Mouse (Mus musculus) fibroblast of lung, adult 2 months (primary cell): ENCODE measurements around the gene Plcd3.
A peak's percentile ranks its signal among the peaks of the same experiment; 100 is the strongest.

Source experiments
- DNase-seq: peaks from one replicate; pipeline ENCODE4 v3.0.0-alpha.2; 2011; ENCODE audit warnings: low read depth

Plcd3 gene

DNA sequence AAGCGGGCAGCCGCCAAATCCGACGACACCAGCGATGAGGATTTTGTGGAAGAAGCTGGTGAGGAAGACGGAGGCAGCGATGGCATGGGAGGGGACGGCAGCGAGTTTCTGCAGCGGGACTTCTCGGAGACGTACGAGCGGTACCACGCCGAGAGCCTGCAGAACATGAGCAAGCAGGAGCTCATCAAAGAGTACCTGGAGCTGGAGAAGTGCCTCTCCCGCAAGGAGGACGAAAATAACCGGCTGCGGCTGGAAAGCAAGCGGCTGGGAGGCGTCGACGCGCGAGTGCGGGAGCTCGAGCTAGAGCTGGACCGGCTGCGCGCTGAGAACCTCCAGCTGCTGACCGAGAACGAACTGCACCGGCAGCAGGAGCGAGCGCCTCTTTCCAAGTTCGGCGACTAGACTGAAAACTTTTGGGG lies 16.1 kb upstream of the Plcd3 start:
- DNase-seq, result no peak

GRCm38 (mm10) chr11:103116959-103117590 lies 15.6 kb upstream of the Plcd3 start:
- no peak for DNase-seq

GRCm38 (mm10) chr11:103116008-103116818 lies 14.8 kb upstream of the Plcd3 start, which contains the start of gene Hexim1:
Gene Hexim1 (plus strand): TSS chr11:103116231.
- DNase-seq, result peak; percentile 99

DNA sequence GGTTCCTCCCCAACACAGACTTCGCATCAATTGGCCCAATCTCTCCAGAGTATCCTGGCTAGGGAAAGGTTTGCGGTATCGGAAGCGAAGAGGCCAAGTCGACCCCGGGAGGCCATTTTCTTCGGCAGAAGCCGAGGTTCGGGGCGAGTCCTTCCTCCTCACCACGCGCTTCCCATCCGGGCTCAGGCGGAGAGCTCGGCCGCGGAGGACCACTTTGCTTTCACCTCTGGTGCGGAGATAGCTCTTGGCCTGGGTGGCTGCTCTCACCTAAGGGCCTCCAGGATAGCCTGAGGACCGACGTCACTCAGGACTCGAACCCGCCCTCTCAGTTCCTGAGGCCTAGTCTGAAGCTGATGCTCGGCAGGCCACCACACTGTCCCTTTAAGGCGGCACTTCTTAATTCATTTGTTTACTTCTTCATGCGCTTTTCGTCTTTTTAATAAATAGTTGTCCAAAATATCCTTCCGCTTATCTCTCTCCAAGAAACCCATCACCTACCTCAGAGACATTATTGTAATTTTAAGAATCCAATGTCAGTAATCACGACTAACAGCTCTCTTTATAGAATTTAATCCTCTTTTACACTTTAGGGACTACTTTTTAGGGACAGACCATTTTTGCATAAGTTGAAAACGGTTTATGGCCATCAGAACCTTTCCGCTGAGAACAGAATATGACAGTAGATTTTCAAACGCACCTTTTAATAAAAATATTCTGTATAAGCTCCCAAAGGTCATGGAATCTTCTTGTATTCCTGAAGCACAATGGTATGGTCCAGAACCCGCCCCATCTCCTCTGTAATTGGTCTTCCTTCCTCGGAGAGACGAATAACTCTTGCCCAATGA lies 13.9 kb upstream of the Plcd3 start:
- peak; percentile 73 for DNase-seq

- no peak for DNase-seq
Observed at GRCm38 (mm10) chr11:103114270-103114943, 12.9 kb upstream of the Plcd3 start.

DNA sequence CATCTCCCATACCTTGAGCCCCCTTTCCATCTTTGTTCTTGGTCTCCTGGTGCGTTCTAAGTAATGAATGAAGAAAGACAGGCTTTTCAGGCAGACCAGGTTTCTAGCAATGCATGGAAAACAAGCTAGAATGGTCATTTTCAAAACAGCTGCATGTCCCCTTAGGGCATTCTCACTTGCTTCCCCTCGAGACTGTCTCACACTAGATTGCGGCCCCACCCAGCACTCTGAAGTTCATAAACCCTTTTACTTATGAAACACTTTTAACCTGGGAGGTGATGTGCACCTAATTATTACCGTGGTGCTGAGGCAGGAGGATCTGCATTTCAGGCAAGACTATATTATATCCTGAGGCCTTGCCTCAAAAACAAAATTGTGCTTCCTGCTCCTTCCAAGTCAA lies 12.3 kb upstream of the Plcd3 start:
- no peak for DNase-seq

- no peak for DNase-seq
Observed at GRCm38 (mm10) chr11:103113005-103113404, 11.5 kb upstream of the Plcd3 start.

GRCm38 (mm10) chr11:103112552-103112912 lies 11.1 kb upstream of the Plcd3 start:
- DNase-seq, result no peak

GRCm38 (mm10) chr11:103111881-103112551 lies 10.6 kb upstream of the Plcd3 start:
- DNase-seq, result peak; percentile 67

- DNase-seq, result no peak
Observed at GRCm38 (mm10) chr11:103111301-103111700, 9.8 kb upstream of the Plcd3 start.

GRCm38 (mm10) chr11:103106386-103106785 lies 4.9 kb upstream of the Plcd3 start:
- no peak for DNase-seq

GRCm38 (mm10) chr11:103105810-103106209 lies 4.4 kb upstream of the Plcd3 start:
- DNase-seq, result no peak

- DNase-seq, result no peak
Observed at GRCm38 (mm10) chr11:103105180-103105725, 3.8 kb upstream of the Plcd3 start.

- DNase-seq, result no peak
Observed at GRCm38 (mm10) chr11:103104469-103104868, 3.0 kb upstream of the Plcd3 start.

- DNase-seq, result no peak
Observed at GRCm38 (mm10) chr11:103103621-103104020, 2.2 kb upstream of the Plcd3 start.

DNA sequence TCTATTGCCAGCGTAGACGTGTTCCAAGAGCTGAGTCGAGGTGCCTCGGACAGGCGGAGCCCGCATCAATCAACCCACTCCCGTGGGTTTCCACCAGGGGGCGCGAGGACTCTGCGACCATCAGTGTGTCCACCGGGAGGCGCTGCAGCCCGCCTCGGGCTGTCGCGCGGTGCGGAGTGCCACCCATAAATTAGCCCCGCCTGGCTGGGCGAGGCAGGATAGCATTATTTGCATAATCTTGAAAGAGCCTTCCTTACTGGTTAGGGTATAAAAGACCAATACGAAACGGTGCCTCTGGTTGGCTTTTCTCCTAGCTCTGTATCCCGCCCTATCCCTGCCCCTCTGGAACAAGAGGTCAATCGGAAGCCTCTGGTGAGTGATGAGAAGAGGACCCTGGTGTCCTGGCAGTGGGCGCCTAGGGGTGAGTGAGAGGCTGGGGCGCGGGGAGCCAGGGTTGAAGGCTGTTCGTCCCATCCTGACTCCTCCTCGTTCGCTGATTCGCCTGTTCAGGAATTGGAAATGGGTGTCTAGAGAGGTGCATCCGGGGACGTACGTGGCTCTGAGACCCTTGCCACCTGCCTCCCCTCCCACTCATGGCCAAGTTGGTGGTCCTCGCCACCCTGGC lies 1.4 kb upstream of the Plcd3 start:
- peak; percentile 95 for DNase-seq

GRCm38 (mm10) chr11:103101866-103102501 lies 526 bp upstream of the Plcd3 start:
- DNase-seq, result no peak

GRCm38 (mm10) chr11:103100361-103100760 lies 1.1 kb downstream of the Plcd3 start:
- DNase-seq, result no peak

DNA sequence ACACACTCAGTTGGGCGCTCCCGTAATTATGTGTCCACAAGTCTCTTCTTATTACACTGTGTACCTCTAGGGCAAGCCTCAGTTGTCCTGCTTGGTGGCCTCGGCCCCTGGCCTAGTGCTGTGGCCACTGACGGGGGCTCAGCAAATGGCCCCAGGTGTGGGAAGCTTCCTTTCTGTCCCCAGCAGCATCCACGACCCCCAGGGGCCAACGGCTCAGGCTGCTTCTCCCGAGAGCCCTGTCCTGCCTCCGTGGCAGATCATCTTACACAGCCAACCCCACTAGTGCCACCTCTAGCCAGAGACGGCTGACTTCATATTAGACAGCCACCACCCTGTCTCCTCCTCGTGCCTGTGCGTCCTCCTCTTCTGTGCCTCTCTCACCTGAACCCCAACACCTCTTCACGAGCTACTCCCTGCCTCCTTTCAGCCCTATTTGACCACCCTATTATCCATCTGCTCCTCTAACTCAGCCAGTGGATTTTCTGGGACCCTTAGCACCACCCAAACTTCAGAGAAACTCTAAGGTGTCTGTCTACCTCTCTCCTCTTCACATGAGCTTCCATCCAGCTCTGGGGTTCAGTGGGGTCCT lies 2.0 kb downstream of the Plcd3 start:
- DNase-seq, result no peak
